Mouse (Mus musculus): ENCODE results near the gene Zfp628.

The Zfp628 gene

DNA sequence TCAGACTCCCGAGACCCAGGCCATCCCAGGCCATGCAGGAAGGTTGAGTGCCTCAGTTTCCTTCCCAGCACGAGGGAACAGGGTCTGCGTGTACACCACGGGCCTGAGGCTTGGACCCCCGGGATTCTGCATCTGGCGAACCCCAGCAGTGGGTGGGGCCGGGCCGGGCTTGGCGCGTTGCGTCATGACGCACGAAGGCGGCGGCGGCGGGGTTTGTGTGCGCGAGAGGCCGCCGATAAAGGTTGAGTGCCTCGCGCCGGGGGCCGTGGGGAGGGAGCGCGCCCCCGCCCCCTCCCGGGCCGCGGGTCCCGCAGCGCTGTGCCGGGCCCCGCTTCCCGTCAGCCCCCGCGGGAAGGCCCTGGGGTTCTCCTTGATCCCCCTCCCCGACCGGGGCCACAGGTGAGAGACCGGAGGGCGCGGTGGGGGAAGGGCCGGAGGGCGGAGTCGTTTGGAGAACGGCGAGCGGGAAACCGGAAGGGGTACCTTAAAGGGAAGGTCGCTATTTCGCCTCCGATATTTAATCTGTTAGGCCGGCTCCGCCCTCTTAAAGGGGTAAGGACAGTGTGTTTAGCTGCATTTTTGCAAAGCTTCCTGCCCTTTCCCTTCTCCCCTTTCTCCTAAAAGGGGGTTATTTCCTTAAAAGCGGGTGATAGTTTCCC lies at the start of gene Zfp628:
Gene Zfp628, plus strand, starts transcription at position 211 of the 659 bp plus-strand sequence.
- peak; percentile 95 to 96 for DNase-seq

DNA sequence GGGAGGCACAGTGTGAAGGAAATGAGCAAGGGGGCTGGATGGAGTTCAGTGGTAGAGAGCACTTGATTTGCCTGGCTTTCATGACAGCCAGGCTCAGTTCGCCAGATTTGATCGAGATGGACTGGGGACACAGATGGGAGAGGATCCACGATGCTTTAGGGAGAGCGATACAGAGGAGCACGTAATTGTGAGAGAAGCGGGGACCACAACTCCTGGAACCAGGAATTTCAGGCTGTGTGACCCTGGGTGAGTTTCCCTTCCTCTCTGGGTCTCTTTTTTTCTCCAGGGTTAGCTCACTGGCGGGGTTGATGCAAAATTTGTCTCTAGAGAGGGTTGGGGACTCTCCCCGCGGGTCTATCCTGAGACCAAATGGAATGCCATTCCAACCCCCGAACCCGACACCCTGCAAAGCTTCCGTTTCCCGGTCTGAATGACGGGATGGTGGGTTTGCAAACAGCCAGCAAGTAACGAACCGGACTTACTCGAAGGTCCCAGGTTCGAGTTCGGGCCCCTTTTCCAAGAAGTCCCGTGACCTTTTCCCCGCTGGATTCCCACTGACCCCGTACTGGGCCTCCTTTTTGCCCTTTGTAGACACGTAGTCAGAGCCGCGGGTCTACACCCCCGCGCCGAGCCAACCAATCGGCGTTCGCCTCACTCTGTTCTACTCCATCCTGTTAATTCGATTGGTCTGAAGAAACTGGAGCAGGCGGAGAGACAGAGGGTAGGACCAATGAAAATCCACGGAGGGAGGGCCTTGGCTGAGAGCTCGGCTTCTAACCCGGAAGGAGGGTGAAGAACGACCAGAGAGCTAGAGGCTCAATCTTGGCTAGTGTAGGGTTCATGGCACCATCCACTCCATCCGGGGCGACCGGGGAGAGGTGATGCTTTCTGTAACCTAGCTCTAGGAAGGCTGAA lies 49.2 kb upstream of the Zfp628 start:
- DNase-seq: peak; percentile 97 to 98

GRCm38 (mm10) chr7:4866631-4867180 lies 48.3 kb upstream of the Zfp628 start:
- peak in 1 of 2 experiments; percentile 11 for DNase-seq

DNA sequence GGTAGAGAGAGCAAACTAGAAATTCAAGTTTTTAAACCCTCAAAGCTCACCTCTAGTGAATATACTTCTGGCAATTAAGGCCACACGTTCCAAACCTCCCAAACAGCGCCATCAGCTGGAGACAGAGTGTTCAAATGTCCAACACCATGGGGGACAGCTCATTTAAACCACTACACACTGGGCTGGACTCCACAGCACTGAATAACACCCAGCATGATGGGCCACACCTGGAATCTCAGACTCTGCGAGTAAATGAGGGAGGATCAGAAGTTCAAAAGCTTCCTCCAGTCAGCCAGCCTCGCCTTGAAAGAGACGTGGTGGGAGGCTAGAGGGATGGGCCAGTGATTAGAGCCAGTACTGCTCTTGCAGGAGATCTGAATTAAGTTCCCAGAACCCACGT lies 44.9 kb upstream of the Zfp628 start, which contains the start of gene Isoc2b:
Gene Isoc2b, minus strand, starts transcription at position 126 of the 400 bp plus-strand sequence.
- DNase-seq: no peak

DNA sequence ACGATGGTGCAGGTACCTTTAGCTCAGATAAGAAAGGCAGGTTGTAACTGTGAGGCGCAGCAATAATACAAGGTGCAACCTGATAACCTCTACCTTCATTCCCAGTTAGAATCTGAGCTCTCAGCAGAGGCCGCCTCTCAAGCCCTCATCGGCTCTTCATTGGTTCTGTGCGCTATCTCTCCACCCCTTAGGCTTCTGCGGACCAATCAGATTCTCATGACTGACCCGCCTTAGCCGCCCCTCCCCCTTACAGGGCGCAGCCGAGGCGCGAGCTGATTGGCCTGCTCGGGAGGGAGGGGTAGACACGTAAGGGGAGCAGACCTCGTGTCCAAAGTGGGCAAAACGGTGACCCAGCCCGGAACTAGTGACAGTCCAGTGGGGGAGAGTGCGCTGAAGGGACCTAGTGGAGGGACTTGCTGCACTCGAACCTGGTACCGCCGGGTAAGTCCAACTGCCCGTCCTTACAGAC lies 38.2 kb upstream of the Zfp628 start, which contains the start of gene Isoc2a:
Gene Isoc2a, plus strand, starts transcription at position 401 of the 469 bp plus-strand sequence.
- DNase-seq: peak; percentile 93 to 98

DNA sequence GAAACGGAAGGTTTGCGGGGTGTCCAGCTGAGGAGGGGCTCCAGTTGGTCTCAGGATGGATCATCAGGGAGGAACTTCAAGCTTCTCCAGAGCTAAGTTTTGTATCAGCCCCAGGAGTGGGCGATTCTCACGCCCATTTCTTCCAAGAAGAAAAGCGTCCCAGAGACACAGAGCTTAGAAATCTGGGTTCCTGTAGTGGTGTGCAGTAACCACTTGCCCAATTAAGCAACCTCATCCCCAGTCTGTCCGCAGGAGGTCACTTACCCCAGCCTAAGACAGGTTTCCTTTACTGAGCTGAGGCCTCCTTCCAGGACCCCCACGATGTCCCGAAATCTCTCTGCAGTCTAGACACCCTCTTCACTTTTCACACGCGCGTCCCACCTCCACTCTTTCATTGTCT lies 37.8 kb upstream of the Zfp628 start:
- no peak for DNase-seq

GRCm38 (mm10) chr7:4878186-4878585 lies 36.8 kb upstream of the Zfp628 start:
- DNase-seq: peak; percentile 63 to 73

DNA sequence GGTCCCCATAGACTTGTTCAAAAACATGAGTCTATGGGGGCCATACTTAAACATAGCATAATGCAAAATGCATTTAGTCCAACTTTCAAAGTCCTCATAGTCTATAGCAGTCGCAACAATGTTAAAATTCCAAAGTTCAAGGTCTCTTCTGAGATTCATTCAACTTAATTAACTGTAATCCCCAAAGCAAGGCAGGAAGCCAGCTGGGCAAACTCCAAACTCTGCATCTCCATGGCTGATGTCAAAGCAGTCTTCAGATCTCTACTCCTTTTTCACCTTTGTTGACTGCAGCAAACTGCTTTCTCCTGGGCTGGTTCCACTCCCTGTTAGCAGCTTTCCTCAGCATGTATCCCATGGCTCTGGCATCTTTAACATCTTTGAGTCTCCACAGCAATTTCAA lies 36.0 kb upstream of the Zfp628 start:
- peak in 1 of 2 experiments; percentile 14 for DNase-seq

DNA sequence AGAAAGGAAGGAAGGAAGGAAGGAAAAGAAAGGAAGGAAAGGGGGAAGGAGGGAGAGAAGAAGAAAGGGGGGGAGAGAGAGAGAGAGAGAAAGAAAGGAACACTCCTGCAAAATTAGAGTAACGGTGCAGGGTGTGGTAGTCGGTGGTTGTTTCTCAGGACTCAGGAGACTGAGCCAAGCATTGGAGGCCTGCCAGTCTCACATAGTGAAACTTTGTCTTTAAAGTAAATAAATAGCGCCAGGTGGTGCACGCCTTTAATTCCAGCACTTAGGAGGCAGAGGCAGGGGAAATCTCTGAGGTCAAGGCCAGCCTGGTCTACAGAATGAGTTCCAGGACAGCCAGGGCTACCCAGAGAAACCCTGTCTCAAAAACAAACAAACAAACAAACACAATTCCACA lies 28.3 kb upstream of the Zfp628 start:
- DNase-seq: peak; percentile 40 to 57

- DNase-seq: peak in 1 of 2 experiments; percentile 31
Measured at GRCm38 (mm10) chr7:4895186-4895585, 19.8 kb upstream of the Zfp628 start.

DNA sequence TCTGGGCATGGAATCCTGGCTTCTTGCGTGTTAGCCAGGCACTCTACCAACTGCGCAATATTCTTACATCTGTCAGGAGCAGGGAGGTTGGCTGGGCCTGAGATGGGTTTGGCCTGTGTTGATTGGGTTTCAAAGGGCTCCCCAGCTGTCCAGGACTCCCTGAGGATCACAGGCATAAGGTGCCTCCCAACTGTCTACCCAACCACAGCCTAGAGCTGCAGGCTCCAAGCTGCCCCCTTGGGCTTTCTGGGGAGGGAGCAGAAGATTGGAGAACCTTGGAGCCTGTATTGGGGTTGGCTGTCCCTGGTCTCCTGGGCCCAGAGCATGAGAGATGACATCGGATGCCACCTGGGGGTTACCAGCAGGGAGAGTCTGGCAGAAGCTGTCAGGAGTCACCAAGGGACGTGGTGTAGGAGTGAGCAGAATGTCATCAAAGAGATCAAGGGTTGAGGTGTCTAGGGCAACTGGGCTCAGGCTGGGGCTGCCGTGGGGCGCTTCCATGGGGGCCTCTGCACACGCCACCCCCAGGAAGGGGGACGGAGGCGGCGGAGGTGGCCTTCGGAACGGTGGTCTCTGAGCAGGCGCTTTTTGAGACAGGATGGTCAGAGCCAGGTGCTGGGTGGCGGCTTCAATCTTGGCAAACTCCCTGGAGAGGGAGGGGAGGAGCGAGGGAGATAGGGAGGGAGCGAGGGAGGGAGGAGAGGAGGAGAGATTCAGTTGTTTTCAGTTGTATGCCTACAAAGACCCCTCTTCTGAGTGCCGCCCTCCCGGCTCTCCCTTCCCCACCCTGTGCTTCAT lies 16.0 kb upstream of the Zfp628 start:
- DNase-seq: peak in 1 of 2 experiments; percentile 51

GRCm38 (mm10) chr7:4899649-4900522 lies 15.1 kb upstream of the Zfp628 start:
- peak; percentile 43 to 47 for DNase-seq

DNA sequence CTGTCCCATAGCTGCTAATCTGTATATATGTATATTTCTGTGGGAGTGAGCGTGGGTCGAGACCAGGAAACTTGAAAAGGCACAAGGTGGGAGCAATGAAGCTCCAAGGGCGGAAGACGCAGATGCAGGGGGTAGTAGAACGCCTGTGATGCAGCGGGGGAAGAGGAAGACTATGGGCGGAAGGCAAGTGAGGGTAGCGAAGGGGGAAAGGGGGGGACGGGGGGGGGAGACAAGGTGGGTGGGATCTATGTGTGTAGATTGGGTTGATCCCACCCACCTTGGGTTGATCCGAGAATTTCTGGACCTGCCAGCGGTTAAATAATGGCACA lies 14.5 kb upstream of the Zfp628 start:
- DNase-seq: peak in 1 of 2 experiments; percentile 12

- DNase-seq: peak in 1 of 2 experiments; percentile 45
Measured at GRCm38 (mm10) chr7:4901171-4901570, 13.8 kb upstream of the Zfp628 start.

GRCm38 (mm10) chr7:4902404-4902803 lies 12.6 kb upstream of the Zfp628 start:
- peak in 1 of 2 experiments; percentile 7 for DNase-seq

DNA sequence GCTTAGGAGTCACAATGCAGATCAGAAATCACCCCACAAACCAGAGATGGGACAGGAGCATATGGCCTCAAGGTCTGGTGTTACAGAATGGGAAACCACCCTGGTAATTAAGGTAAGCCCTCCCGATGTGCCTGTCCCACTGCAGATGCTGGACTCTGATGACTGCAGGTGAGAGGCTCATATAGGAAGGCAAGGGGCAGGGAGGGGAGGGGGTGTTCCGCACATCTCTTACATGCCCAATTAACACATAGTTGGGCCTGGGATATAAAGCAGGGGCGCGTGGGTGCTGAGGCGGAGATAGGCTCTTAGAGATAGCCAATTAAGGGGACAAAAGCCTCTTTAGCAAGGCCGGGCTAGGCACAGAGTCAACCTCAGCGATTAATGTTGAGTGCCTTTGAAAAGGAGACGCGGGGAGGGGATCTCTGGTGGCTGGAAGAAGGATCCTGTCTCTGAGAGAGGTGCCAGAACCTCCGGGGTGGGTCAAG lies 8.5 kb upstream of the Zfp628 start, which contains the start of gene Gm36210:
Gene Gm36210, minus strand, starts transcription at position 51 of the 485 bp plus-strand sequence.
- peak in 1 of 2 experiments; percentile 10 for DNase-seq

DNA sequence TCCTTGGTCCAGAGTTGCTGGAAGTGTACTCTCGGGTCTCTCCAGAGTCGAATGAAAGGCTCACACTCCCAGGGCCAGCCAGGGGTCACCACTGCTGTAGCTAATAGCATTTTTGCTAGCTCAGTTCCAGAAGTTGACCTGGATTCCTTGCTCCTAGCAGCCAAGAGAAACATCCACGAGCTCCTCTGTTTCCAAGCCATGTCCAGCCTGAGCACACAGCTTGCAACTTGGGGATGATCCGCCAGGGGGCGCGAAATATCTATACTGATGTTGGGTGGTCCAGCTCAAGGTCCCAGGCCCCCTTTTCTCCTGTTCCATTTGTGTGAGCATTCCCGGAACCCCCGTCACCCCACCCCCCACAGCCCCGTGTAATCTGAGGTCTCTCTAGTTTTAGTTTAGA lies 3.5 kb upstream of the Zfp628 start:
- DNase-seq: peak; percentile 68 to 79

- no peak for DNase-seq
Measured at GRCm38 (mm10) chr7:4912248-4912647, 2.8 kb upstream of the Zfp628 start.

DNA sequence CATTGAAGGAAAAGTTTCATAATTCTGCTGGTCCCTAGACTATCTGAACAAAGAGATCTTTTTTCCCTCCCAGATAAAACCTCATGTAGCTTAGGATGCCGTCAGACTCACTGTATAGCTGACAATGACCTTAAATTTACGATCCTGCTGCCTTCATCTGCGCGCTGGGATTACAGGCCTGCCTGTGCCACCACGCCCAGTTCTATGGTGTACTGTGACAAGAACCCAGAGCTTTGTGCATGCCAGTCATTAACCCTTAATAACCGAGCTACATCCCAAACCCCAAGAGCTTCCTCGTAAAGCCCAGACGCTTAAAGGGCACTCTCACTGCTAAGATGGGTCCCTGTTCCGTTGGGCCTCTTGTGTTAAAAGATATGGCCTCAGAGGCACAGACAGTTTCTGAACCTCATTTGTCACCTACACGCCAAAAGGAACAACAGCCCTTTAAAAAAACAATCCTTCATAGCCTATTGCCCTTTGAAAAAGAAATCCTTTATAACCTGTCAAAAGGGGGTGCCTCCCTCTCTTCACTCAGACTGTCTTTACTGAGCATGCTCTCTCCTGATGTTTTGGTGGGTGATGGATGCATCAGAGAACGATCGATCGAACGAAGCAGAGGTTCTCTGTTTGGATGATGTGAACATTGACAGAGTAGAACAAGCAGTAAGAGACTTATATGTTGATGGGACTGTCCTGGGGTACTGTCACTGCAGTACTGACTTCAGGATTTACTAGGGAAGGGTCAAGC lies 826 bp downstream of the Zfp628 start:
- DNase-seq: no peak

DNA sequence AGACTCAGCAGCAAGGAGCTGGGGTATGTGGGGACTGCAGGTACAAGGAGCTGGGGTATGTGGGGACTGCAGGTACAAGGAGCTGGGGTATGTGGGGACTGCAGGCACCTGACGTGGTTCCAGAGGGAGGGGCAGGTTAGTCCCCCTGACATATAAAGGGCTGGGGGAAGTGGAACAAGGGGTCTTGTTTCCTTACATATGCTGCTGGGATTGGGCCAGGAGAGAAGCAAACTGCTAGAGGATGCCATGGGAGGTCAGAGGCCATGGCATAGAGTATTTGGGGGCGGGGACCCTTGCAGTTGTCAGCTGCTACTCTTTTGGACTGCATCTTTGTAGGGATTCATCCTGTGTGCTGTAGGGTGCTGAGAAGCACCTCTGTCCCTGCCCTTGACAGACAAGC lies 2.5 kb downstream of the Zfp628 start:
- no peak for DNase-seq

Measured in kidney, postnatal 25 days (tissue).